Mouse (Mus musculus) midbrain, embryonic 13.5 days (tissue): Measurements from ENCODE around the gene Dpm3. TPM values are rescaled to one million over a fixed set of nuclear protein-coding genes. Genes with fewer than 3 reads are reported as not detected.

Experiments
- ATAC-seq: fragments of 200-750 bp; cut with Nextera tagmentation; 2 replicates; pipeline ENCODE4 v1.8.0; 2017; ENCODE audit warnings: mild to moderate bottlenecking, moderate TSS enrichment, moderate library complexity
- H3K27ac ChIP-seq: fragments of 300-500 bp; sonication (generic); 2 replicates; pipeline ENCODE4 v1.5.1; 2015; ENCODE audit warnings: inconsistent platforms, mild to moderate bottlenecking, moderate library complexity
- H3K27me3 ChIP-seq: fragments of 300-500 bp; sonication (generic); 2 replicates; pipeline ENCODE4 v1.6.1; 2015; ENCODE audit warnings: mild to moderate bottlenecking, inconsistent platforms
- H3K36me3 ChIP-seq: fragments of 300-500 bp; sonication (generic); 2 replicates; pipeline ENCODE4 v1.6.1; 2015; ENCODE audit warnings: mild to moderate bottlenecking, inconsistent platforms
- H3K4me1 ChIP-seq: fragments of 300-500 bp; sonication (generic); replicated peaks from 2 replicates; pipeline ENCODE4 v1.6.1; 2015; ENCODE audit warnings: inconsistent platforms
- H3K4me2 ChIP-seq: fragments of 300-500 bp; sonication (generic); replicated peaks from 2 replicates; pipeline ENCODE4 v1.6.1; 2015; ENCODE audit warnings: moderate library complexity, mild to moderate bottlenecking, inconsistent platforms
- H3K4me3 ChIP-seq: fragments of 300-500 bp; sonication (generic); replicated peaks from 2 replicates; pipeline ENCODE4 v1.5.1; 2015; ENCODE audit warnings: mild to moderate bottlenecking, inconsistent platforms
- H3K9ac ChIP-seq: fragments of 300-500 bp; sonication (generic); replicated peaks from 2 replicates; pipeline ENCODE4 v1.6.1; 2015; ENCODE audit warnings: mild to moderate bottlenecking, inconsistent platforms
- H3K9me3 ChIP-seq: fragments of 300-500 bp; sonication (generic); 2 replicates; pipeline ENCODE4 v1.6.1; 2016; ENCODE audit warnings: mild to moderate bottlenecking, inconsistent platforms
- WGBS: fragments of 180-500 bp; shearing (Covaris S2); methylation state at CpG from one replicate; pipeline ENCODE4 v1.1.7; 2015; 5-methylcytosine and 5-hydroxymethylcytosine counted together
- polyA plus RNA-seq: library from polyadenylated mRNA; unstranded; fragments of >200 nt; fragmentation: Nextera tagmentation; extraction: Ambion mirVana; gene quantifications from 2 replicates; pipeline ENCODE4 v1.2.1, GENCODE M21; 2015

Gene Dpm3
- polyA plus RNA-seq, 1 experiment from 2014 or later = 75.9 TPM

- Histone ChIP-seq H3K9ac (peak overlapping the region; percentile 85), H3K4me2 (peak overlapping the region; percentile 83), H3K27ac (peak overlapping the region; percentile 97), H3K4me1 (peaks cover 76% of the 10 kb centered on the region), H3K27me3 (no peaks in the 10 kb centered on the region), H3K9me3 (no peaks in the 10 kb centered on the region), H3K4me3 (peak overlapping the region; percentile 68), H3K36me3 (peaks cover 30% of the 10 kb centered on the region)
- 8% methylated on average over 12 of the region's 12 CpGs for WGBS
- no peak for ATAC-seq
Measured at GRCm38 (mm10) chr3:89225321-89225815, 33.8 kb upstream of the Dpm3 start.

- Histone ChIP-seq H3K9me3 (no peaks in the 10 kb centered on the region), H3K4me3 (peak overlapping the region; percentile 68), H3K4me1 (peaks cover 74% of the 10 kb centered on the region), H3K27ac (peak overlapping the region; percentile 97), H3K9ac (peak overlapping the region; percentile 85), H3K36me3 (peaks cover 28% of the 10 kb centered on the region), H3K4me2 (peak overlapping the region; percentile 83), H3K27me3 (no peaks in the 10 kb centered on the region)
- ATAC-seq = peak; percentile 68
- 4% methylated on average over 4 of the region's 4 CpGs for WGBS
Measured at GRCm38 (mm10) chr3:89225918-89226317, 33.2 kb upstream of the Dpm3 start.

- no peaks in the 10 kb centered on the region for H3K27me3 ChIP-seq
- H3K4me1 ChIP-seq = peaks cover 70% of the 10 kb centered on the region
- no peaks in the 10 kb centered on the region for H3K9me3 ChIP-seq
- H3K4me3 ChIP-seq = peak overlapping the region; percentile 68
- no peak for ATAC-seq
- peak overlapping the region; percentile 83 for H3K4me2 ChIP-seq
- WGBS = 3% methylated on average over 11 of the region's 11 CpGs
- H3K36me3 ChIP-seq = peaks cover 23% of the 10 kb centered on the region
- peak overlapping the region; percentile 97 for H3K27ac ChIP-seq
- peak overlapping the region; percentile 85 for H3K9ac ChIP-seq
Measured at GRCm38 (mm10) chr3:89226361-89226760, 32.8 kb upstream of the Dpm3 start.

- no peaks in the 10 kb centered on the region for H3K27me3 ChIP-seq
- peaks cover 19% of the 10 kb centered on the region for H3K36me3 ChIP-seq
- H3K4me2 ChIP-seq = peak within 1 kb of the TSS; percentile 83
- H3K4me3 ChIP-seq = peak within 1 kb of the TSS; percentile 68
- WGBS = 2% methylated on average over 21 of the region's 21 CpGs
- H3K27ac ChIP-seq = peak within 1 kb of the TSS; percentile 97
- peak within 1 kb of the TSS; percentile 85 for H3K9ac ChIP-seq
- no peaks in the 10 kb centered on the region for H3K9me3 ChIP-seq
- peaks cover 70% of the 10 kb centered on the region for H3K4me1 ChIP-seq
- ATAC-seq = no peak
Measured at GRCm38 (mm10) chr3:89226900-89227299, 32.3 kb upstream of the Dpm3 start, which contains the start of gene Mtx1. TSS of gene Mtx1 (minus strand) at chr3:89227088.

GRCm38 (mm10) chr3:89227307-89228179, 31.6 kb upstream of the Dpm3 start:
- Histone ChIP-seq H3K4me2 (peak overlapping the region; percentile 83), H3K9ac (peak overlapping the region; percentile 85), H3K4me3 (peak overlapping the region; percentile 68), H3K27me3 (no peaks in the 10 kb centered on the region), H3K4me1 (peaks cover 69% of the 10 kb centered on the region), H3K27ac (peak overlapping the region; percentile 97), H3K36me3 (peaks cover 19% of the 10 kb centered on the region), H3K9me3 (no peaks in the 10 kb centered on the region)
- 1% methylated on average over 41 of the region's 41 CpGs for WGBS
- ATAC-seq = peak; percentile 79

GRCm38 (mm10) chr3:89228180-89228549, 31.0 kb upstream of the Dpm3 start:
- H3K9ac ChIP-seq = peak overlapping the region; percentile 46
- ATAC-seq = peak; percentile 9; the same call in 1 of the 2 replicates
- no peaks in the 10 kb centered on the region for H3K27me3 ChIP-seq
- H3K27ac ChIP-seq = peak overlapping the region; percentile 97
- peak overlapping the region; percentile 83 for H3K4me2 ChIP-seq
- H3K9me3 ChIP-seq = no peaks in the 10 kb centered on the region
- peaks cover 62% of the 10 kb centered on the region for H3K4me1 ChIP-seq
- peak overlapping the region; percentile 68 for H3K4me3 ChIP-seq
- WGBS = under 1% methylated on average over 20 of the region's 20 CpGs
- peaks cover 19% of the 10 kb centered on the region for H3K36me3 ChIP-seq

- 40% methylated on average over 10 of the region's 10 CpGs for WGBS
- H3K27me3 ChIP-seq = no peaks in the 10 kb centered on the region
- H3K27ac ChIP-seq = peak within 1 kb of the TSS; percentile 97
- H3K9me3 ChIP-seq = no peaks in the 10 kb centered on the region
- peak within 1 kb of the TSS; percentile 83 for H3K4me2 ChIP-seq
- peaks cover 19% of the 10 kb centered on the region for H3K36me3 ChIP-seq
- H3K4me1 ChIP-seq = peaks cover 56% of the 10 kb centered on the region
- no peak for ATAC-seq
- peak within 1 kb of the TSS; percentile 85 for H3K9ac ChIP-seq
- H3K4me3 ChIP-seq = peak within 1 kb of the TSS; percentile 68
Measured at GRCm38 (mm10) chr3:89228836-89229235, 30.3 kb upstream of the Dpm3 start, which contains the start of gene Muc1. TSS of gene Muc1 (plus strand) at chr3:89229057.

- no peak for ATAC-seq
- Histone ChIP-seq H3K27ac (no peak overlapping the region), H3K36me3 (peaks cover 19% of the 10 kb centered on the region), H3K9me3 (no peaks in the 10 kb centered on the region), H3K27me3 (no peaks in the 10 kb centered on the region), H3K4me1 (peaks cover 51% of the 10 kb centered on the region), H3K4me2 (peak overlapping the region; percentile 83; the same call in 1 of the 2 replicates), H3K9ac (no peak overlapping the region), H3K4me3 (no peak overlapping the region)
- 56% methylated on average over 4 of the region's 4 CpGs for WGBS
Measured at GRCm38 (mm10) chr3:89229276-89229675, 29.9 kb upstream of the Dpm3 start.

- 93% methylated on average over 2 of the region's 2 CpGs for WGBS
- H3K9me3 ChIP-seq = no peaks in the 10 kb centered on the region
- peaks cover 31% of the 10 kb centered on the region for H3K36me3 ChIP-seq
- no peak for ATAC-seq
- no peak overlapping the region for H3K4me3 ChIP-seq
- peaks cover 38% of the 10 kb centered on the region for H3K4me1 ChIP-seq
- no peaks in the 10 kb centered on the region for H3K27me3 ChIP-seq
- no peak overlapping the region for H3K27ac ChIP-seq
- no peak overlapping the region for H3K4me2 ChIP-seq
- H3K9ac ChIP-seq = no peak overlapping the region
Measured at GRCm38 (mm10) chr3:89230561-89230960, 28.6 kb upstream of the Dpm3 start.

GRCm38 (mm10) chr3:89231345-89231744, 27.8 kb upstream of the Dpm3 start:
- Histone ChIP-seq H3K36me3 (peaks cover 39% of the 10 kb centered on the region), H3K9me3 (no peaks in the 10 kb centered on the region), H3K4me1 (peaks cover 31% of the 10 kb centered on the region), H3K9ac (no peak overlapping the region), H3K27ac (no peak overlapping the region), H3K27me3 (no peaks in the 10 kb centered on the region), H3K4me3 (no peak overlapping the region), H3K4me2 (no peak overlapping the region)
- 80% methylated on average over 7 of the region's 7 CpGs for WGBS
- no peak for ATAC-seq

- H3K27me3 ChIP-seq = no peaks in the 10 kb centered on the region
- H3K9ac ChIP-seq = no peak overlapping the region
- no peak for ATAC-seq
- H3K27ac ChIP-seq = no peak overlapping the region
- H3K36me3 ChIP-seq = peaks cover 44% of the 10 kb centered on the region
- H3K9me3 ChIP-seq = no peaks in the 10 kb centered on the region
- WGBS = 85% methylated on average over 16 of the region's 16 CpGs
- H3K4me1 ChIP-seq = peaks cover 26% of the 10 kb centered on the region
- no peak overlapping the region for H3K4me3 ChIP-seq
- H3K4me2 ChIP-seq = no peak overlapping the region
Measured at GRCm38 (mm10) chr3:89231772-89232275, 27.3 kb upstream of the Dpm3 start.

GRCm38 (mm10) chr3:89232614-89233013, 26.5 kb upstream of the Dpm3 start:
- H3K4me1 ChIP-seq = peaks cover 18% of the 10 kb centered on the region
- H3K27ac ChIP-seq = no peak overlapping the region
- no peak for ATAC-seq
- H3K4me3 ChIP-seq = no peak overlapping the region
- H3K36me3 ChIP-seq = peaks cover 51% of the 10 kb centered on the region
- H3K4me2 ChIP-seq = no peak overlapping the region
- WGBS = 74% methylated on average over 6 of the region's 6 CpGs
- no peaks in the 10 kb centered on the region for H3K27me3 ChIP-seq
- H3K9ac ChIP-seq = no peak overlapping the region
- no peaks in the 10 kb centered on the region for H3K9me3 ChIP-seq
